9 mouse cellular contexts compared by ENCODE assay signal in genomic region chr14:52338751-52339511, GRCm38 (mm10). TPM values are rescaled to one million over a fixed set of nuclear protein-coding genes. Genes with fewer than 3 reads are reported as not detected.
A peak's percentile ranks its signal among the peaks of the same experiment; 100 is the strongest.
DNase-seq lines count a peak whose midpoint lies in the region; ATAC-seq and TF ChIP-seq lines count a peak whose summit lies in the region.
"Had no signal": no experiment of that assay in that cellular context is flagged by ENCODE, and none has a peak within 500 bp of the region (broad histone marks: within the 10 kb centered on the region; RNA-seq: fewer than 3 reads in every experiment).

No protein-coding gene starts in this region.

- H3K9ac ChIP-seq in embryonic facial prominence, embryonic 11.5 days (replicated peaks; ENCODE audit: low read length): no peak overlapping the region
- H3K9ac ChIP-seq in heart, embryonic 11.5 days (ENCODE audit: low read depth, low read length): no peak overlapping the region
- no peak overlapping the region; the same call in 1 of the 2 replicates for H3K9ac ChIP-seq in kidney, embryonic 14.5 days (ENCODE audit: low read depth, low read length)
- 0 out of 2 replicates have a peak overlapping the region, but pooled peaks have one; percentile 19 for H3K9ac ChIP-seq in limb, embryonic 12.5 days (replicated peaks)

- peak; percentile 16 for TF ChIP-seq CTCF in C2C12 (IDR thresholded peaks at IDR 0.05; ENCODE audit: control insufficient read depth, insufficient read depth, insufficient read length)

- ATAC-seq in embryonic facial prominence, embryonic 11.5 days (replicated peaks; ENCODE audit: insufficient number of reproducible peaks, low FRiP score, low TSS enrichment, low read depth): no peak
- ATAC-seq in heart, embryonic 11.5 days (replicated peaks; ENCODE audit: insufficient number of reproducible peaks, low FRiP score, low TSS enrichment): no peak
- ATAC-seq in kidney, embryonic 14.5 days (ENCODE audit: low FRiP score, low TSS enrichment): peak; percentile 74; the same call in 1 of the 2 replicates
- no peak for ATAC-seq in limb, embryonic 12.5 days (ENCODE audit: insufficient number of reproducible peaks, insufficient read depth, low FRiP score, low TSS enrichment, low read depth)
- ATAC-seq in monocyte, adult 5-6 weeks (replicated peaks; ENCODE audit: insufficient number of reproducible peaks, low FRiP score, low TSS enrichment, poor library complexity, severe bottlenecking): peak; percentile 92

- no peak overlapping the region for H3K4me2 ChIP-seq in embryonic facial prominence, embryonic 11.5 days (ENCODE audit: low read depth, low read length)
- peak overlapping the region; percentile 5; the same call in 1 of the 2 replicates for H3K4me2 ChIP-seq in heart, embryonic 11.5 days
- peak overlapping the region; percentile 33 for H3K4me2 ChIP-seq in kidney, embryonic 14.5 days (replicated peaks; ENCODE audit: low read depth, low read length)
- peak overlapping the region; percentile 41 for H3K4me2 ChIP-seq in limb, embryonic 12.5 days

- peaks cover 6% of the 10 kb centered on the region for H3K27me3 ChIP-seq in C2C12 (ENCODE audit: control insufficient read depth, insufficient read depth, insufficient read length)
- H3K27me3 ChIP-seq in embryonic facial prominence, embryonic 11.5 days (ENCODE audit: control insufficient read depth, insufficient read depth, low read length): no peaks in the 10 kb centered on the region
- H3K27me3 ChIP-seq in heart, embryonic 11.5 days (ENCODE audit: control insufficient read depth, insufficient read depth, low read length): no peaks in the 10 kb centered on the region
- no peaks in the 10 kb centered on the region for H3K27me3 ChIP-seq in kidney, embryonic 14.5 days (ENCODE audit: control insufficient read depth, insufficient read depth, low read length)
- H3K27me3 ChIP-seq in limb, embryonic 12.5 days: peaks cover 13% of the 10 kb centered on the region; the same call in 1 of the 2 replicates

- no peaks in the 10 kb centered on the region for H3K36me3 ChIP-seq in C2C12 (ENCODE audit: control insufficient read depth, insufficient read depth)
- no peaks in the 10 kb centered on the region for H3K36me3 ChIP-seq in embryonic facial prominence, embryonic 11.5 days (replicated peaks; ENCODE audit: control insufficient read depth, insufficient read depth, low read depth, low read length)
- H3K36me3 ChIP-seq in heart, embryonic 11.5 days (ENCODE audit: control insufficient read depth, insufficient read depth, low read length): no peaks in the 10 kb centered on the region
- H3K36me3 ChIP-seq in kidney, embryonic 14.5 days (ENCODE audit: control insufficient read depth, insufficient read depth, low read length): no peaks in the 10 kb centered on the region
- no peaks in the 10 kb centered on the region for H3K36me3 ChIP-seq in limb, embryonic 12.5 days

- H3K4me3 ChIP-seq in C2C12 (ENCODE audit: insufficient read depth, poor library complexity, severe bottlenecking): no peak overlapping the region
- no peak overlapping the region for H3K4me3 ChIP-seq in embryonic facial prominence, embryonic 11.5 days (ENCODE audit: low read depth, low read length)
- H3K4me3 ChIP-seq in heart, embryonic 11.5 days (ENCODE audit: low read depth, low read length): no peak overlapping the region
- H3K4me3 ChIP-seq in kidney, embryonic 14.5 days (ENCODE audit: low read length): peak overlapping the region; percentile 11; the same call in 1 of the 2 replicates
- H3K4me3 ChIP-seq in limb, embryonic 12.5 days (replicated peaks): peak overlapping the region; percentile 10; the same call in 1 of the 2 replicates

- WGBS in embryonic facial prominence, embryonic 11.5 days: 31% methylated on average over 21 of the region's 21 CpGs
- WGBS in heart, embryonic 11.5 days (ENCODE audit: insufficient replicate concordance): 29% methylated on average over 21 of the region's 21 CpGs
- 27% methylated on average over 21 of the region's 21 CpGs for WGBS in kidney, embryonic 14.5 days
- 29% methylated on average over 21 of the region's 21 CpGs for WGBS in limb, embryonic 12.5 days

- no peaks in the 10 kb centered on the region for H3K4me1 ChIP-seq in embryonic facial prominence, embryonic 11.5 days (ENCODE audit: control insufficient read depth, insufficient read depth, low read length)
- H3K4me1 ChIP-seq in heart, embryonic 11.5 days (ENCODE audit: control insufficient read depth, insufficient read depth, low read length): no peaks in the 10 kb centered on the region
- H3K4me1 ChIP-seq in kidney, embryonic 14.5 days (ENCODE audit: control insufficient read depth, insufficient read depth, low read length): no peaks in the 10 kb centered on the region
- H3K4me1 ChIP-seq in limb, embryonic 12.5 days (replicated peaks): no peaks in the 10 kb centered on the region

- H3K9me3 ChIP-seq in embryonic facial prominence, embryonic 11.5 days (replicated peaks; ENCODE audit: control insufficient read depth, low read length): no peaks in the 10 kb centered on the region
- no peaks in the 10 kb centered on the region for H3K9me3 ChIP-seq in heart, embryonic 11.5 days (replicated peaks; ENCODE audit: control insufficient read depth, low read length)
- no peaks in the 10 kb centered on the region for H3K9me3 ChIP-seq in kidney, embryonic 14.5 days (ENCODE audit: control insufficient read depth, low read length)
- H3K9me3 ChIP-seq in limb, embryonic 12.5 days: no peaks in the 10 kb centered on the region

- H3K79me2 ChIP-seq in C2C12 (ENCODE audit: control insufficient read depth, insufficient read depth): no peaks in the 10 kb centered on the region

- no peak overlapping the region for H3ac ChIP-seq in C2C12 (ENCODE audit: control insufficient read depth, insufficient read length, low read depth)

- peak; percentile 75 for DNase-seq in adipocyte (ENCODE audit: low spot score)
- peak; percentile 89 for DNase-seq in embryonic facial prominence, embryonic 11.5 days (ENCODE audit: low spot score)
- peak; percentile 61 for DNase-seq in telencephalon, adult 2 months (ENCODE audit: low read depth, low spot score)

- H3K79me3 ChIP-seq in C2C12 (ENCODE audit: low read depth): no peaks in the 10 kb centered on the region

- no peak overlapping the region for H3K27ac ChIP-seq in embryonic facial prominence, embryonic 11.5 days (replicated peaks; ENCODE audit: low read depth, low read length)
- H3K27ac ChIP-seq in heart, embryonic 11.5 days (ENCODE audit: low read depth, low read length): no peak overlapping the region
- H3K27ac ChIP-seq in kidney, embryonic 14.5 days (ENCODE audit: low read depth, low read length): no peak overlapping the region
- H3K27ac ChIP-seq in limb, embryonic 12.5 days: no peak overlapping the region

TF ChIP-seq in C2C12, 6 proteins besides CTCF, POLR2A, EP300 and RAD21:
- TF ChIP-seq USF1 (IDR thresholded peaks at IDR 0.05; ENCODE audit: low read depth): no peak
- no peak for TF ChIP-seq MAX (IDR thresholded peaks at IDR 0.05)
- TF ChIP-seq FOSL1 (IDR thresholded peaks at IDR 0.05; ENCODE audit: insufficient read depth, low read length, poor library complexity, severe bottlenecking): no peak
- no peak for TF ChIP-seq CEBPB (IDR thresholded peaks at IDR 0.05; ENCODE audit: low read depth)
- no peak for TF ChIP-seq MYOG (IDR thresholded peaks at IDR 0.05; ENCODE audit: control insufficient read depth, extremely low read depth, insufficient read length)
- TF ChIP-seq MYOD1 (IDR thresholded peaks at IDR 0.05; ENCODE audit: control insufficient read depth, insufficient read length, low read depth): no peak

RNA-seq across cellular contexts. Expression of gene Sall2, which starts 10.4 kb away (rescaled TPM):
- polyA plus RNA-seq in C2C12 (2012; fragmentation: generic; extraction: Trizol): 6.7 TPM
- 39.6 and 40.1 TPM in 2 replicates for polyA plus RNA-seq in embryonic facial prominence, embryonic 11.5 days (2014; fragmentation: Nextera tagmentation; extraction: Ambion mirVana)
- 9.8 and 12.0 TPM in 2 replicates for polyA plus RNA-seq in heart, embryonic 11.5 days (2014; fragmentation: Nextera tagmentation; extraction: Ambion mirVana)
- 20.4 and 46.2 TPM in 2 replicates for polyA plus RNA-seq in kidney, embryonic 14.5 days (2014; fragmentation: Nextera tagmentation; extraction: Ambion mirVana)
- 30.9 and 33.7 TPM in 2 replicates for polyA plus RNA-seq in limb, embryonic 12.5 days (2016; fragmentation: Nextera tagmentation; extraction: Ambion mirVana)
- 0.39 to 0.48 TPM in 2 of 3 replicates, not detected in the other for total RNA-seq in monocyte, adult 5-6 weeks (2017)

RNA-seq across cellular contexts. Expression of gene Olfr1513, which starts 17.3 kb away (rescaled TPM):
- polyA plus RNA-seq in C2C12 (2012; fragmentation: generic; extraction: Trizol): not detected
- not detected in 2 replicates for polyA plus RNA-seq in embryonic facial prominence, embryonic 11.5 days (2014; fragmentation: Nextera tagmentation; extraction: Ambion mirVana)
- polyA plus RNA-seq in heart, embryonic 11.5 days (2014; fragmentation: Nextera tagmentation; extraction: Ambion mirVana): not detected in 2 replicates
- polyA plus RNA-seq in kidney, embryonic 14.5 days (2014; fragmentation: Nextera tagmentation; extraction: Ambion mirVana): not detected in 2 replicates
- not detected in 2 replicates for polyA plus RNA-seq in limb, embryonic 12.5 days (2016; fragmentation: Nextera tagmentation; extraction: Ambion mirVana)
- not detected in 3 replicates for total RNA-seq in monocyte, adult 5-6 weeks (2017)
- polyA plus RNA-seq: gonadal fat pad, adult 2 months had no signal

RNA-seq across cellular contexts. Expression of gene Mettl3, which starts 34.0 kb away (rescaled TPM):
- polyA plus RNA-seq in C2C12 (2012; fragmentation: generic; extraction: Trizol): 33.3 TPM
- polyA plus RNA-seq in embryonic facial prominence, embryonic 11.5 days (2014; fragmentation: Nextera tagmentation; extraction: Ambion mirVana): 49.8 and 50.1 TPM in 2 replicates
- 29.3 and 30.7 TPM in 2 replicates for polyA plus RNA-seq in heart, embryonic 11.5 days (2014; fragmentation: Nextera tagmentation; extraction: Ambion mirVana)
- 40.3 and 53.7 TPM in 2 replicates for polyA plus RNA-seq in kidney, embryonic 14.5 days (2014; fragmentation: Nextera tagmentation; extraction: Ambion mirVana)
- polyA plus RNA-seq in limb, embryonic 12.5 days (2016; fragmentation: Nextera tagmentation; extraction: Ambion mirVana): 59.9 and 61.0 TPM in 2 replicates
- total RNA-seq in monocyte, adult 5-6 weeks (2017): 31.5 to 70.4 TPM (median 65.5 TPM) in 3 replicates

RNA-seq across cellular contexts. Expression of gene Olfr1512, which starts 40.0 kb away (rescaled TPM):
- polyA plus RNA-seq in C2C12 (2012; fragmentation: generic; extraction: Trizol): not detected
- 0.29 TPM in 1 of 2 replicates, not detected in the other for polyA plus RNA-seq in embryonic facial prominence, embryonic 11.5 days (2014; fragmentation: Nextera tagmentation; extraction: Ambion mirVana)
- polyA plus RNA-seq in heart, embryonic 11.5 days (2014; fragmentation: Nextera tagmentation; extraction: Ambion mirVana): not detected in 2 replicates
- polyA plus RNA-seq in kidney, embryonic 14.5 days (2014; fragmentation: Nextera tagmentation; extraction: Ambion mirVana): not detected in 2 replicates
- polyA plus RNA-seq in limb, embryonic 12.5 days (2016; fragmentation: Nextera tagmentation; extraction: Ambion mirVana): not detected in 2 replicates
- not detected in 3 replicates for total RNA-seq in monocyte, adult 5-6 weeks (2017)
- polyA plus RNA-seq: gonadal fat pad, adult 2 months had no signal

RNA-seq across cellular contexts. Expression of gene Olfr1511, which starts 58.2 kb away (rescaled TPM):
- not detected for polyA plus RNA-seq in C2C12 (2012; fragmentation: generic; extraction: Trizol)
- polyA plus RNA-seq in embryonic facial prominence, embryonic 11.5 days (2014; fragmentation: Nextera tagmentation; extraction: Ambion mirVana): not detected in 2 replicates
- polyA plus RNA-seq in heart, embryonic 11.5 days (2014; fragmentation: Nextera tagmentation; extraction: Ambion mirVana): not detected in 2 replicates
- not detected in 2 replicates for polyA plus RNA-seq in kidney, embryonic 14.5 days (2014; fragmentation: Nextera tagmentation; extraction: Ambion mirVana)
- not detected in 2 replicates for polyA plus RNA-seq in limb, embryonic 12.5 days (2016; fragmentation: Nextera tagmentation; extraction: Ambion mirVana)
- total RNA-seq in monocyte, adult 5-6 weeks (2017): not detected in 3 replicates
- polyA plus RNA-seq: gonadal fat pad, adult 2 months had no signal

Comparison
In these comparisons a context has a peak if more than half of its experiments do, and no peak if none do; other contexts are left out.
1. H3K4me3 ChIP-seq: peak in kidney, embryonic 14.5 days (single experiment) and limb, embryonic 12.5 days (single experiment); none in C2C12 (single experiment), embryonic facial prominence, embryonic 11.5 days (single experiment) and heart, embryonic 11.5 days (single experiment).
2. ATAC-seq: peak in kidney, embryonic 14.5 days (single experiment) and monocyte, adult 5-6 weeks (single experiment); none in embryonic facial prominence, embryonic 11.5 days (single experiment), heart, embryonic 11.5 days (single experiment) and limb, embryonic 12.5 days (single experiment).
3. Peak in every context shown above with its lines, with median percentiles within 50 percentile points of each other: DNase-seq.